Mouse (Mus musculus): Measurements from ENCODE around the gene Aanat.

Gene Aanat

GRCm38 (mm10) chr11:116586310-116586709 is at the start of gene Aanat:
TSS of gene Aanat (plus strand) at chr11:116586432.
- no peak for DNase-seq

GRCm38 (mm10) chr11:116536685-116537084 is 49.5 kb upstream of the Aanat start:
- no peak for DNase-seq

GRCm38 (mm10) chr11:116537388-116537787 is 48.8 kb upstream of the Aanat start:
- no peak for DNase-seq

GRCm38 (mm10) chr11:116538142-116538735 is 48.0 kb upstream of the Aanat start:
- no peak for DNase-seq

GRCm38 (mm10) chr11:116541183-116541582 is 45.0 kb upstream of the Aanat start:
- DNase-seq, result no peak

- DNase-seq, result no peak
These were observed 43.1 kb upstream of the Aanat start for GRCm38 (mm10) chr11:116543110-116543509.

- DNase-seq, result no peak
These were observed 38.8 kb upstream of the Aanat start for GRCm38 (mm10) chr11:116547296-116548060.

GRCm38 (mm10) chr11:116548780-116549179 is 37.5 kb upstream of the Aanat start:
- DNase-seq, result no peak

- DNase-seq, result no peak
These were observed 36.8 kb upstream of the Aanat start for GRCm38 (mm10) chr11:116549273-116550038.

GRCm38 (mm10) chr11:116550748-116551147 is 35.5 kb upstream of the Aanat start:
- DNase-seq, result no peak

- no peak for DNase-seq
These were observed 34.0 kb upstream of the Aanat start for GRCm38 (mm10) chr11:116552194-116552593.

GRCm38 (mm10) chr11:116554171-116554878 is 31.9 kb upstream of the Aanat start:
- no peak for DNase-seq

- no peak for DNase-seq
These were observed 30.7 kb upstream of the Aanat start for GRCm38 (mm10) chr11:116555572-116555971.

- no peak for DNase-seq
These were observed 29.9 kb upstream of the Aanat start for GRCm38 (mm10) chr11:116556308-116556707.

- DNase-seq, result no peak
These were observed 20.8 kb upstream of the Aanat start for GRCm38 (mm10) chr11:116565283-116566041.

GRCm38 (mm10) chr11:116567531-116567930 is 18.7 kb upstream of the Aanat start:
- no peak for DNase-seq

GRCm38 (mm10) chr11:116570821-116571220 is 15.4 kb upstream of the Aanat start:
- no peak for DNase-seq

GRCm38 (mm10) chr11:116571767-116572679 is 14.2 kb upstream of the Aanat start:
- peak; percentile 28 for DNase-seq

- peak; percentile 18 for DNase-seq
These were observed 13.3 kb upstream of the Aanat start for GRCm38 (mm10) chr11:116572756-116573543.

GRCm38 (mm10) chr11:116574486-116574885 is 11.7 kb upstream of the Aanat start:
- DNase-seq, result peak; percentile 39

All from cerebellum, adult 11-12 months (tissue).